Mouse (Mus musculus) layer of hippocampus, adult 6 months (tissue): ENCODE results near the gene Cwf19l2. TPM values are rescaled to one million over a fixed set of nuclear protein-coding genes. Genes with fewer than 3 reads are reported as not detected.

Source experiments
- long read RNA-seq, 2 experiments: library from polyadenylated mRNA; unstranded; transcript quantifications; one replicate each; pipeline ENCODE4 v2.0.0; 2019 to 2020
- polyA plus RNA-seq: library from polyadenylated mRNA; unstranded; fragments of <200 nt; fragmentation: Nextera tagmentation; gene quantifications from 2 replicates; pipeline ENCODE4 v1.2.3, GENCODE M21; 2021

The Cwf19l2 gene
- polyA plus RNA-seq, result 6.2 and 7.6 TPM in 2 replicates
- long read RNA-seq, experiment 1, partial matches to known transcripts, result 4 of 5 reads
- long read RNA-seq, experiment 1, other reads (novel, unspliced or antisense), result 1 of 5 reads
- long read RNA-seq, experiment 2, full-length matches to known transcripts, result 26 of 33 reads
- long read RNA-seq, experiment 2, partial matches to known transcripts, result 4 of 33 reads
- long read RNA-seq, experiment 2, other reads (novel, unspliced or antisense), result 3 of 33 reads

GRCm38 (mm10) chr9:3403251-3404208 is at the start of gene Cwf19l2:
Cwf19l2 (plus strand) TSS chr9:3403592.

Other genes starting within 250 kb of the Cwf19l2 start
- 13.3 and 13.4 TPM in 2 replicates for gene Alkbh8, start 68.5 kb upstream of the Cwf19l2 start, polyA plus RNA-seq
- 2.7 and 3.7 TPM in 2 replicates for gene Gucy1a2, start 129.2 kb downstream of the Cwf19l2 start, polyA plus RNA-seq